Mouse (Mus musculus): ENCODE data around the gene Sgms2. TPM values are rescaled to one million over a fixed set of nuclear protein-coding genes. Genes with fewer than 3 reads are reported as not detected.

The Sgms2 gene
- 1 to 10 TPM; 4.3 to 6.0 TPM for total RNA-seq (2021)
- long read RNA-seq, experiment 1, partial matches to known transcripts, result 0 of 1 reads
- long read RNA-seq, experiment 1, other reads (novel, unspliced or antisense), result 1 of 1 reads
- long read RNA-seq, experiment 2, partial matches to known transcripts, result 0 of 8 reads
- long read RNA-seq, experiment 2, other reads (novel, unspliced or antisense), result 8 of 8 reads

DNA sequence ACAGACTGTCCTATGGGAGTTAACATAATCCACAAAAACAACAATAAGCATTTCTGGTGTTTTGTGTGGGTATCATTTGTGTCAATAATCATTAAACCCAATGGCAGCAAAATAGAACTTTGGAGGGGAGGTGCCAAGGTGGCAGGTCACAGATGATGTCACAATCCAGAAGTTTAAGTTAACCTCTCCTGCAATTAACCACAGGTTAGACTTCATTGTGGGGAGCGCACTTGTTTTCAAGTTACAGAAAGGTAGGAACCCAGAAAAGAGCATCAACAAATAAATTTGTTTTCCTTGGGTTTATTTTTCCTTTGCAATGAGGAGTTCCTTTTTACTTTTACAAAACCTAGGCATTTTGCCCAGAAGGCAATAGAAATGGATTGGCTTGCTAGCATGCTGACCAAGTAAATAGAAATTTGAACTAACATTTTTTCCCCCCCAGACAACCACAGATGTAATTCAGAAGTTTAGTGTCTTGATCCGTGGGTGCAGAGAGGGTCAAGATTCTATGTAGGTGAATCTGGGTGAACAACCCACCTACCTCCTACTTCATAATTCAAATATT is at the start of gene Sgms2:
Sgms2 (minus strand) TSS at position 51 of the 565 bp plus-strand sequence.
- no peak for DNase-seq (ENCODE audit: low spot score in 2 of 2)

DNA sequence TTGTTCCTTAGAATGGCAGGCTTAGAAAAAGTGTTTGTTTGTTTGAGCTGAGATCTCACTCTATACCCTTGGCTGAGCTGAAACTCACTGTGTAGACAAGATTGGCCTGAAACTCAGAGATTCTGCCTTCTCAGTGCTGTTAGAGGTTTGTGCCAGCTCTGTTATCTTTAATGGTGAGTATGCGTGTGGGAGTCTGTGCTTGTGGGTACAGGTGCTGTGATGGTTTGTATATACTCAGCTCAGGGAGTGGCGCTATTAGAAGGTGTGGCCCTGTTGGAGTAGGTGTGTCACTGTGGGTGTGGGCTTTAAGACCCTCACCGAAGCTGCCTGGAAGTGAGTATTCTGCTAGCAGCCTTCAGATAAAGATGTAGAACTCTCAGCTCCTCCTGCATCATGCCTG is 34.0 kb upstream of the Sgms2 start:
- DNase-seq (ENCODE audit: low spot score in 2 of 2), result no peak

DNA sequence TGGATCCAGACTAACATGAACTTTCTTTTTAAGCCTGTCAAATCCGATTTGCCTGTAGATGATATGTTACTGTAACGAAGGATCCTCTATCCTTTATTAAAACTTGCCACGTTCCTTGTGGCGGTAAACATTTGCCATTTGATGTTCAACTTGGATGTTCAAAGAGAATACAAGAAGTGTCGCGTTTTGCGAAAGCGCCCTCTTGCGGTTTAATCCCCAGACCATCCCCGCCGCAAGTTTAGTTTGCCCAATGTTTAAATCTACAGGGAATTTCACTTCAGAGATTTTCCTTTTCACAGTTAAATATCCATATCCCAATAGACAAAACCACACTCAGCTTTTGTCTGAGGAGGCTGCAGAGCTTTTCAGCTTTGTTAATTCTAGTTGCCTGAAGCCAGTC is 33.6 kb upstream of the Sgms2 start:
- peak; percentile 15 to 38 for DNase-seq (ENCODE audit: low spot score in 2 of 2)

DNA sequence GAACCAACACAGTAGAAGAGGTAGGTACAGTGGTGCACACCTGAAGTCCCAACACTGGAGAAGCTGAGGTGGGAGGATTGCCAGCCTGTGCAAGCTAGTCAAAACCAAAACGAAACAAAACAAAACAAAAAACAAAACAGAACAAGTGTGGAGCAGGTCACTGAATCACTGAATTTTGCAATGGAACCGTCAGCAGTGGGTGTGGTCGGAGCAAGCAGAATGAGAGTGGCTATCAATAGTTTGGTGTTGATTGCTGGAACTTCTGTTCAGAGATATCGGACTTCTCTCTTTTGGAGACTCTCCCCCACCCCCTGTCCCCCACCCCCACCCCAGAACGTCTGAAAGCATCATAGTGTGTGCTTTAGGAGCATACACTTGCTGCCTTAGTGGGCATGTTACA is 33.0 kb upstream of the Sgms2 start:
- no peak for DNase-seq (ENCODE audit: low spot score in 2 of 2)

DNA sequence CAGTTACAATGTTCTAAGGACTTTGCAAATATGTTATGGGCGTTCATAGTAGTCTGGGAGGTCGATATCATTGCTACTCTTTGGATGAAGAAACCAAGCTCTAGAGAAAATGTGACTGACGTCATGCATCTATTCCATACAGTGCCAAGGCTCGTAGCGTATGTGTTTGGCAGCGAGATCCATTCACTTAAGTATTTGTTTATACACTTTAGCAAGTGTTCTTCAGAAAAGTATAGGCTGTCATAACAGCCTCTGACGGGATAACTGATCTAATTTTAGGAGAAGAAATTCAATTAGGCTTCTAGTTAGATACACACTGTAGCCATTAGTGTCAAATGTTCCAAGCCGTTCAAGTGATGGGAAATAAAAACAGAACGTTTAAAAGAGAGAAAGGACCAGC is 32.5 kb upstream of the Sgms2 start:
- no peak for DNase-seq (ENCODE audit: low spot score in 2 of 2)

DNA sequence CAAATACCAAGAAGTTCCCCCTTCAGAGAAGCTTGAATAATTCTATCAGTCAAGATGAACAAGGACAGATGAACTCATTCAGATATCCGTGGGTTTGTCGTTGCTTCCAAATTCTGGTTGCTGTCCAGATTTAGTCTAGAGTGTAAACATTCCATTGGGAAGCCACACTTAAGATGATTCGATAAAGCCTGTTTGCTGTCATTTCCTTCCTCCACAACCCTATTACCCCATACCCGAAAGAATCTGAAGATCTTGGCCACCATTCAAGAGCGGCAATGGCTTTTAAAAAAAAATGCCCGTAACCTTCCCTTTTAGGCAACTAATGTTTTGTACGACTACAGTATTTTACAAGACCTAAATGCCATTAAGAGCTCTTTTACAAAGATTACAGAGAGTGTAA is 31.0 kb upstream of the Sgms2 start:
- DNase-seq (ENCODE audit: low spot score in 2 of 2), result no peak

DNA sequence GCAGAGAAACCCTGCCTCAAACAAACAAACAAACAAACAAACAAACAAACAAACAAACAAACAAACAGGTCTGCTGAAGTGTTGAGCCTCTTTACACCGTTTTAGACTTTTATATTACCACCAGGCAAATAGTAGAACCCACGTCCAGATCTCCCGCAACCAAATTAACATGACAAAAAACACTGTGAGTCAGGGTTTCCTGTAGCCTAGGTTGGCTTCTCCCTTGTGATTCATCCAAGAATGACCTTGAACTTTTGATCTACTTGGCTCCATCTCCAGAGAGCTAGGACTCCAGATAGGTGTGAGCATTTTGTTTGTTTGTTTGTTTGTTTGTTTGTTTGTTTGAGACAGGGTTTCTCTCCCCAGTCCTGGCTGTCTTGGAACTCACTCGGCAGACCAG is 30.0 kb upstream of the Sgms2 start:
- DNase-seq (ENCODE audit: low spot score in 2 of 2), result no peak

DNA sequence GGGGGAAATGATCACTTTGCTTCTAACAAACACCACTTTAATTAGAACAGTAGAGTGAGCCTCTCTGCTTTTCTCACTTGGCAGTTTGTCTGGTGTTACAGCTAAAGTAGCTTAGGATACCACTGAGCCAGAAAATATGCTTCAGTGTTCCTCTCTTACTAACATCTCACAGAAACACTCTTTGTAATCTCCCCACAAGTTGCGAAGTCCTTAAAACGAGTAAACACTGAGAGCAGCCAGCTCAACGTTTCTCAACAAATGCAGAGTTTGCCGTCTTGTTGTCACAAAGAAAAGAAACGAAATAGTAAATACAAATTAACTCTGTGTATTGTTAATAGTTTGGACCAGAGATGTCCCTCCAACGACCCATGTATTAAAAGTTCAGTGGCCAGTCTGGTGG is 26.5 kb upstream of the Sgms2 start:
- DNase-seq (ENCODE audit: low spot score in 2 of 2), result no peak

DNA sequence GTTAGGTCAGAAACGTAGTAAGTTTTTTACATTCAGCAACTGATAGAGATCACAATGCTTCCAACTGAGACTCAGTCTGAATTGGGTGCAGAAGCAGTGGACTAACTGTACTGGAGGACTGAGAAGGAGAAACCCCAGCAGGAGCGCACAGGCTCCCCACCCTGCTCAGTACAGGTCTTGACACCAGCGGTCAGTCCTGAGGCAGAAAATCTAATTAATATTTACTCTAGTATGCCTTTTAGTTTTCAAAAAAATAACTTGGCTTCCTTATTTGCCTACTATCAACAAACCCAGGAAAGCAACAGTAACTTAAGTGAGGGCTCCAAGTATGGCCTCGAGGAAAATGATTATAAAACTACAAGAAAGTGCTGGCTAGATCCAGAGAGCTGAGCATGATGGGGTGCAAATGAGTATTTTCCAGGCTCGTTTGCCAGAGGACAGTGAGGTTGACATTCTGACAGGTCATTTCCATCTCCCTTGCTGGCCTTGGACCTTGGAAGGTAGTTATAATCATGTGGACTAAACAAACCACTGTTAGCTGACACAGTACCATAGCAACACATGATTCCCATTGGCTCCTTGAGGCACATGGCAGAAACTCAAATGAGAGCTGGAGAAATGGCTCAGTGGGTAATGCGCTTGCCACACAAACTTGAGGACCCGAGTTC is 25.3 kb upstream of the Sgms2 start:
- no peak for DNase-seq (ENCODE audit: low spot score in 2 of 2)

DNA sequence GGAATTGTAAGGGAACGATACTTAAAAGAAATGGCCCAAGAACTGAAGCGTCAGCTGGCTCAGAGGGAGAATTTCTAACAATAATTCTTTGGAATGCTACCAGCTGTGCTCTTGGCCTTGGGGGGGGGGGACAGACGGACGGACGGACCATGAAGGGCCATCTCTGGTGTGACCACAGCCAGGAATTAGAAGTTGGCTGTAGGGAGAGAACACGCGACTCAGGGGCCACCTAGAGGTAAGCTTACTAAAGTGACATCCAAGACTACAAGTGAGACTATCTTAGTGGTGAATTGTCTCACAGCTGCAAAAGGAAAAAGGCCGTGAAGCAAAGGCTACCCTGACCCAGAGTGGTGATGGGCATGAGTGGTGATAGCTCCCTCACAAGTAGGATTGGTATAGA is 20.4 kb upstream of the Sgms2 start:
- no peak for DNase-seq (ENCODE audit: low spot score in 2 of 2)

DNA sequence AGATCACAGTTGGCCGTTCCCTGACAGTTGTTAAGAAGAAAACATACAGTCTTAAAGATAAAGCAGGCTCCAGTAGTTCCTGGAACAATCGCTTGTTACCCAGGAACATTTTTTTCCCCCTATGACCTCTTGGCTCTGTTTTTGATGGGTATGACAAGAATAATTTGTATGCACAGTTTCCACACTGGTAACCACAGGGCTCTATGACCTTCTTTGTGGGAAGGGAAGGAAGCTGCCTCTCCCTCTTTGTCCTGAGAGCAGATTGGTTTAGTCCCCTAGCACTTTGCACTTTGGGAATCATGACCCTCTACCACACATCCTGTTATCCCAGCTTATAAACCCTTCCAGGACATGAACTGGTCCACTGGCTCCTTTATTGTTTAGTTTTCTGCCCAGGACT is 16.8 kb upstream of the Sgms2 start:
- no peak for DNase-seq (ENCODE audit: low spot score in 2 of 2)

DNA sequence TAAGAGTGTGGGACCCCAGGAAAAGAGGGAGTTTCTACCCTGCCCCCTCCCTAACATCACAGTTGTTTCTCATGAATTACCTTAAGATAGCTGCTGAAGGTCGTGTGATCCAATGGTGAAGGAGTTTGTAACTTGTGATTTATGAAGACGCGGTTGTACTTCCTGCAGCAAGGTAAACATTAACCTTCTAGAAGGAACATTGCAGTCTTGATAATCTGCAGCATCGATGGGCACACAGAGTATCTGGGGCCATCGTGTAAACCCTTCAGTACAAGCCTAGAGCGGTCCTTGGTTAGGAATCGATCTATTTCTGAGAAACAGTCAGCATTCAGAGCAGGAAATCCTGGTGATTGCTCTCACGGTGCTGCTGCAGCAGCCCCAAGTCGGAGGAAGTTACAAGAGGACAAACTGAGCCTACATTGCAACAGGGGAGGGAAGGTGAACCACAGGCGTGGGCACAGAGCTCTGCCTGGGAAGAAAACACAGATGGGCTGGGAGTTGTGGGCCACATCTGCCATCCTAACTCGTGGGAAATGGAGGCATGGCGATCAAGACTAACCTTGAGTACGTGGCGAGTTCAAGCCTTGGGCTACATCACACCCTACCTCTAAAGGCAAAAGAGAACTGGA is 13.5 kb upstream of the Sgms2 start:
- DNase-seq (ENCODE audit: low spot score in 2 of 2), result no peak

DNA sequence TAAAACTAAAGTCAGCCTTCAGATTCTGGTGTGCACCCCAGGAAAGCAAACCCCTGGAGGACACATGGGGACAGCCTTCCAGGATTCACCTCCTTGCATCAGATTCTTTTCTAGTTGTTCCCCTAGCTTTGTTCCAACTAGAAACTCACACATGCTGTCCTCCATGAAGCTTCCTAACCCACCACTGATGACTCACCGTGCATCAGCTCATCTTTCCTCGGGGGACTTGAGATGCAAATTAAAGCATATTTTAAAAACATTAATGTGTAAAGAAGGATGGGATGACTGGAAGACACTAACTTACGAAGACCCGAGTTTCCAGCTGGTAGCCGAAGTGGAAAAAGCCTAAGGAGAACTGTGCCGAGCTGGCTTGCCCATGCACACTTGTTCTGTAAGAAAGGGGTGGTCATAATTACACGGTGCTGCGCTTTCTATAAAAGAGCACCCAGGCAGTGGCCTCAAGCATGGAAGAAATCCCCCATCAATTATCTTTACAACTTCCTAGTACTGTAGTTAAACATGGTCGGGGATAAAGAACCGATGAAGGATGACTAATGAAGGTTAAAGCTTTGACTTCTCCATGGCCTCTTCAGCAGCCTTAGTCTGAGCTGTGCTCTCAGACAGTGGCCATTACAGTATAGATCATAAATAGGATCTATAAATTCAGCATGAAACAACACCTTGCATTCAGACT is 10.6 kb upstream of the Sgms2 start:
- DNase-seq (ENCODE audit: low spot score in 2 of 2), result no peak

DNA sequence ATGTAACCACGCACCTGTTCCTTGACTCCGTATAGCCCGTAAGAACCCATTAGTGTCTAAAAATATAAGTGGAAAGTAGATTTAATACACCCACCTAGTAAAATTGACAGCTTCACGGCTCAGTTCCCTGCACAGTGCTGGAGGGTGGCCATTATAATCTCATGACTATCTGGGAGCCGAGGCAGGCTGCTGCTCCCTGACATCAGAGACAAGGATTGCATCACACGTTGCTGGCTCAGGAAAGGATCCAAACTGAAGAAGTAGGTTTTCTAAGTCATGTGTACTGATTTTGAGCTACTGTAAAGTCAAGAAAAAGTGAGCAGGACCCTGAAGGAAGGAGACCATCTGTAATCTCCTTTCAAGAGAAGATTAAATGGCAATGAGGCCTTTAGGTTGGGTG is 8.4 kb upstream of the Sgms2 start:
- no peak for DNase-seq (ENCODE audit: low spot score in 2 of 2)

DNA sequence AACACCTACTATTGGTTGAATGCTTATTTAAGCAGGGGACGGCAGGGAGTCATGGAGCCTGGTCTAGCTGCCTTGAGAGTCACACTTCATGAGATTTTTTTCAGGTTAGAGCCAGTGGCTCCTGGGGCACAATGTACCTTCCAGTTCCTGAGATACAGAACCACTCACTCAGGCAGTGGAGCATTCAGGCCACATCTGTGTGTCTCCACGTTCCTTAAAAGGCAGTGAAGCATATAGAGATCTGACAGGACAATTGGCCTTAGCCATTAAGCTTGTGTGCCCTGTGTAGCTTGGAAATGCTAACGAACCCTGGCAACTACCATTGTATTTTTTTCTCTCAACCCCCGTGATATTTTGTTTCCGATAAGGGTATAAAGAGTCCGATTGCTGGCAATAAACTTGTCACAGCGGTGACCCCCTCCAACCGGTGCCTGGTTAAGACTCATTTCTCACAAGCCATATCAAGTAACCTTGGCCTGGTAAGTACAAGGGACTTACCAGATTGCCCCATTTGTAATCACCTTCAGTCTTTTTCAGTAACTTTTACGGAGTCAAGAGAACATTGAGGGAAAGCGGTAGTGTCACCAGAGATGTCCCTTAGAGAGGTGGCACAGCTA is 5.4 kb upstream of the Sgms2 start:
- no peak for DNase-seq (ENCODE audit: low spot score in 2 of 2)

DNA sequence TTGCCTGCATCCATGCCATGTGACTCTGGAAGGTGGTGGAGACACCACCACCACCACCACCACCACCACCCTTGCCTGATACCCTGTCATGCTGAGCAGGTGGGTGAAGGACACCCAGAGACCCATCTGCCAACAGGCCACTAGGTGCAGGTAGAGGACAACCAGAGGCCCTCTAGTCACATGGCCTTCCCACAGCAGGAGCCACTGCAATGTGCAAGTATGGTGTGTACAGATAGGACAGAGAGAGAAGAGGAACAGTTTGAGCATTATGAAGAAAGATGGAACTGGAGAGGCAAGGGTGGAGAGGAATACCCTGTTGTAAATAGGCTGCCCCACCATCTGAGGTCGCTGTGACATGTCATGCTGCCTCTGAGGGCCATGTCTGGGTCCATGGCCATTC is 3.9 kb upstream of the Sgms2 start:
- DNase-seq (ENCODE audit: low spot score in 2 of 2), result no peak

DNA sequence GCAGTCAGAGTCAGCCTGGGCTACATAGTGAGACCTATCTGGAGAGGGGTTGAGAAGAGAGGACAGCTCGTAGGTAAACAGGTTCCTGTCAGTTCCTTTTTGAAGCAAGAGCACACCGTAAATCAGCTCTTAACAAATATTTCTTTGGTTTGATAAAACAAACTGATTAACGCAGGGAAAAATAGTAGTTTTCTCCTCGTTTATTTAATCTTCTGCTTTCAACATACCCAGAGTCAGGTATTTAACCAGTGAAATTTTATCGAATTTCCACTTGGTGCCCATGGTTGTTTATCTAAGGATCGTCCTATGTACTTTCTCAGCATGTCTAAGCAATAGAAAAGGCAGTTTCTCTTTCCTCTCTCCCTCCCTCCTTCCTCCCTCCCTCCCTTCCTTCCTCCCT is 2.0 kb upstream of the Sgms2 start:
- DNase-seq (ENCODE audit: low spot score in 2 of 2), result no peak

DNA sequence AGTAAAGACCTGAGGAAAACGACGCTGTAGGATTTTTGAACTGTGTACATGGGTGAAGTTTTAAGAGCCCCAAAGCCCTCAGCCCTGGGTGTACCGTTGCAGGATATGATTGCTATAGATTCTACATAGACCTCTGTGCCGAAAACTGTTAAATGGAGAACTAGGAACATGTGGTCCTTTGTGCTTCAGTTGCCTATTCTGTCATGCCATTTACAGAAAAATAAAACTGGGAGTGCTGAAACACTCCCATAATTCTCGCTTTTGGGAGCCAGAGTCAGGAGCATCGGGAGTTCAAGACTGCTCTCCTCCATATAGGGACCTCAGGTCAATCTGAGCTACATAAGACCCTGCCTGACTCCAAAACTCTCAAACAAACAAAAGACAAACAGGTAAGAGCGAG is 769 bp upstream of the Sgms2 start:
- no peak for DNase-seq (ENCODE audit: low spot score in 2 of 2)

DNA sequence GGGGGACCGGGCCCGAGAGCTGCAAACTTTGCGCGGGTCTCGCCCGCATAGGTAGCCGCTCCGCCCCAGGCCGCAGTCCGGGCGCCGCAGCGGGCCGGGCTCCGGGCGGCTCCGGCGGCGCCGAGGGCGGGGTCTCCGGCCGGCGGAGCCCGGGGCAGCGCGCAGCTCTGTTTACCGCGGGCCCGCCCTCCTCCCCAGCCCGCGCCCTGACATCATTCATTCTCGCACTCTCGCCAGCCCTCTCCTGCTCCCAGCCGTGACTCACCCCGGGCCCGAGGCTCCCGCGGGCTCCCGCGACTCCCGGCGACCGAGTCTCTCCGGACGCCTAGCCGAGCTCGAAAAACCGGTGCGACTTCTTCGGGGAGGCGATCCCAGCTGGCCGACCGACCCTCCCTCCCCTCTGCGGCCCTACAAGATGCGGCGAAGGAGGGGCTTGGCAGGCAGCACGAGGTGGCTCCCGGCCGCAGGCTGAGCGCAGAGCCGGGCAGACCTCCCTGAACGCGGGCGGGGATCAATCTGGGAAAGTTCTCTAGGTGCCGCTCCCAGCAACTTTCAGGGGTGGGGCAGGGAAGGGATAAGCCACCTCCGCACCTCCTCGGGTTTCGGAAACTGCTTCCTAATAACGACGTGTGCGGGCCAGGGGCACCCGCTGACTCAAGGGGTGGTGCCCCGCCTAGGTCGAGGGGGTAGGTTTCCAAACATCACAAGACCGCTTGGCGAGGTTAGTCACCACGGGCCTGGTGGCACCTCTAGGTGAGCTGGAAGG is 885 bp downstream of the Sgms2 start:
- DNase-seq (ENCODE audit: low spot score in 2 of 2), result peak; percentile 30 to 39

DNA sequence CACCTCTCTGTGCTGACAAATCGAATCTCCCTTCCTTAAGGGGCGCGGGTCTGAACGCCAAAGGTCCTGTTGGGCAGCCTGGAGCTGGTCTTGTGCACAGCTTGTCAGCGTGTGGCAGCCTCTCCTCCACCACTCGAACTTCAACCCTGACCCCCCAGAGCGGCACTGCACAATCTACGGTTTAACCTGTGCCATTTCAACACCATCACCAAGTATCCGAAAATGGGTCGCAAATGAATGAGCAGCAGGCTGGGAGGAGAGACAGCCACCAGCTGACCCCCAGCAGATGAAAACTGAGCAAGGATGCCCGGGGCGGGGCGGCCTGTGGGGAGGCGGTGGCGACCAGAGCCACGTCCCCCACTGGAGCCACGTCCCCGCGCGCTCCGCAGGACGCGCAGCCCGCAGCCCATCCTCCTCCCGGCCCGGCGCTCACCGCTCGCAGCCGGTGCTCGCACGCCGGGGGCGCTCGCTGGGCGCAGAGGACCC is 1.5 kb downstream of the Sgms2 start:
- peak in 1 of 2 experiments; percentile 21 for DNase-seq (ENCODE audit: low spot score in 2 of 2)

DNA sequence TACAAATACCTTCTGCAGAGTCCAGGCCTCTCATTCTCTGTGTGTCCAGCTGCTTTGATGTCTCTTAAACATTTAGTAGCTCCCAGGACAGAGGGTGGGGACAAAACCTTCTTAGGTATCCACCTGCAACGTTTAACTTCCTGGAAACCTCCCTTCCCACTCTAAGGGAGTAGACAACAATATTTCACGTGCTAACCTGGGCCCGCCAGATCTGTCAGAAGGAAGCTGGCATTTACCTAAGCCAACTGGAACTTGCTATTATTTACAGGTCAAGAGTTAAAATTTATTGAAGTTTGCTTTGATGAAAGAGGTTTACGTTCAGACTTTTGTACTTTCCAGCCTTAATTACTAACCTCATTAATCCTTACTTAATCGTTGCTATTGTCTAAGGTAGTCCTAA is 2.2 kb downstream of the Sgms2 start:
- DNase-seq (ENCODE audit: low spot score in 2 of 2), result no peak

All from layer of hippocampus, postnatal 14 days (tissue).